Mouse (Mus musculus) ovary, postnatal 10 days (tissue): ENCODE results near the gene Zkscan14.
A peak's percentile ranks its signal among the peaks of the same experiment; 100 is the strongest.
"Not testable (repeated sequence)": the region's sequence is repeated elsewhere in the genome, so short reads cannot be mapped to it uniquely, and the experiment has no call there.

Experiments
- DNase-seq: peaks from one replicate; pipeline ENCODE4 v3.0.0; 2022; ENCODE audit warnings: low spot score

The Zkscan14 gene

GRCm38 (mm10) chr5:145201321-145201991 is at the start of gene Zkscan14:
TSS of gene Zkscan14 (minus strand) at chr5:145201868.
- DNase-seq: peak; percentile 25

- no peak for DNase-seq
Measured at GRCm38 (mm10) chr5:145249520-145249919, 47.9 kb upstream of the Zkscan14 start.

GRCm38 (mm10) chr5:145234636-145235035 is 33.0 kb upstream of the Zkscan14 start:
- DNase-seq: no peak

GRCm38 (mm10) chr5:145231893-145232411 is 30.3 kb upstream of the Zkscan14 start:
- DNase-seq: no peak

GRCm38 (mm10) chr5:145231367-145231871 is 29.8 kb upstream of the Zkscan14 start, which contains the start of gene Zfp655:
TSS of gene Zfp655 (plus strand) at chr5:145231715.
- DNase-seq: peak; percentile 88

GRCm38 (mm10) chr5:145230641-145231040 is 29.0 kb upstream of the Zkscan14 start:
- no peak for DNase-seq

GRCm38 (mm10) chr5:145229283-145229682 is 27.6 kb upstream of the Zkscan14 start:
- DNase-seq: not testable (repeated sequence)

- DNase-seq: no peak
Measured at GRCm38 (mm10) chr5:145226453-145226852, 24.8 kb upstream of the Zkscan14 start.

- no peak for DNase-seq
Measured at GRCm38 (mm10) chr5:145223395-145223794, 21.7 kb upstream of the Zkscan14 start.

GRCm38 (mm10) chr5:145222840-145223239 is 21.2 kb upstream of the Zkscan14 start:
- no peak for DNase-seq

- DNase-seq: no peak
Measured at GRCm38 (mm10) chr5:145219981-145220380, 18.3 kb upstream of the Zkscan14 start.

- DNase-seq: no peak
Measured at GRCm38 (mm10) chr5:145218671-145219070, 17.0 kb upstream of the Zkscan14 start.

GRCm38 (mm10) chr5:145218206-145218605 is 16.5 kb upstream of the Zkscan14 start:
- DNase-seq: no peak

- DNase-seq: no peak
Measured at GRCm38 (mm10) chr5:145217746-145218145, 16.1 kb upstream of the Zkscan14 start.

- no peak for DNase-seq
Measured at GRCm38 (mm10) chr5:145214679-145215078, 13.0 kb upstream of the Zkscan14 start.

GRCm38 (mm10) chr5:145213505-145213904 is 11.8 kb upstream of the Zkscan14 start:
- no peak for DNase-seq

GRCm38 (mm10) chr5:145212216-145212615 is 10.5 kb upstream of the Zkscan14 start:
- DNase-seq: no peak

GRCm38 (mm10) chr5:145211340-145211739 is 9.7 kb upstream of the Zkscan14 start:
- no peak for DNase-seq

GRCm38 (mm10) chr5:145208391-145208790 is 6.7 kb upstream of the Zkscan14 start:
- DNase-seq: not testable (repeated sequence)

- no peak for DNase-seq
Measured at GRCm38 (mm10) chr5:145207954-145208353, 6.3 kb upstream of the Zkscan14 start.

GRCm38 (mm10) chr5:145207385-145207784 is 5.7 kb upstream of the Zkscan14 start:
- DNase-seq: no peak

- DNase-seq: no peak
Measured at GRCm38 (mm10) chr5:145205041-145205440, 3.4 kb upstream of the Zkscan14 start.

GRCm38 (mm10) chr5:145203936-145204691 is 2.4 kb upstream of the Zkscan14 start, which contains the start of gene Zkscan5:
TSS of gene Zkscan5 (plus strand) at chr5:145204562.
- DNase-seq: peak; percentile 80
